8 mouse cellular contexts compared by ENCODE assay signal in the genomic region with DNA sequence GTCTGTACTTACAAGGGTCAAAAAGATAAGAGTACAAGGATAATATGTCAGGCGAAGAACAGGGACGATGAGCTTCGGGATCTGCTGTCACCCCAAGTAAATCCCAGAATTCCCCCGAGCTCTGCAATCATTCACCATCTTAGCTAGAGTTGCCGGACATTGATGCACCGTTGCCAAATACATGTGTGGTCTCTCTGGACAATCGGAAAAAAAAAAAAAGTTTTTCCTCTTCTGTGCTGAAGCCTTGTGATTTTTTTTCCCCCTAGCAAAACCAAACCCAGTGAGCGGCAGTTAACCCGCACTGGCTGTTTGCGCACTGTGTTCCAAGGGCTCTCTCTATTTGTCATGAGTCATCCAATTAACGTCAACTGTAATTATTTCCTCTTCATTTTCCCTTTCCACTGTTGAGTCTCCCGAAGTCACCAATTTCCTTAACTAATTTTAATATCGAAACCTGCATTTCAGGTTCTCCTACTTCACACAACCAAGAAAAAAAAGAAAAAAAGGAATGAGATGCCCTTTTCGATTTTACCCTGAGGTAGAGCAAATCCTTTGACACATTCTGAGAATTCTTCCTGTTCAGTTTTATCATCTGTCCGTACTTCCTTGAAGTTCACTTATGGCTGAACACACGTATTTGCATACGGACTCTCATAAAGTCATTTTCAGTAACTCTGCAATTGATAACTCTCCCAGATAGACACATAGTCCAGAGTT.
A peak's percentile ranks its signal among the peaks of the same experiment; 100 is the strongest.
DNase-seq lines count a peak whose midpoint lies in the region; ATAC-seq and TF ChIP-seq lines count a peak whose summit lies in the region.

No protein-coding gene starts in this region.

- H3K4me3 ChIP-seq in limb, embryonic 12.5 days (replicated peaks), result 0 out of 2 replicates have a peak overlapping the region, but pooled peaks have one; percentile 9
- no peak overlapping the region for H3K4me3 ChIP-seq in midbrain, postnatal 0 days (ENCODE audit: low read depth, low read length)

- H3K4me1 ChIP-seq in limb, embryonic 12.5 days (replicated peaks), result peaks cover 31% of the 10 kb centered on the region
- no peaks in the 10 kb centered on the region for H3K4me1 ChIP-seq in midbrain, postnatal 0 days (ENCODE audit: insufficient read depth, low read length)

- DNase-seq in cerebellum, adult 9-10 months, result peak; percentile 48
- no peak for DNase-seq in cerebellum, postnatal 14 days
- DNase-seq in urinary bladder, postnatal 14 days (ENCODE audit: low spot score), result peak; percentile 24
- DNase-seq in urinary bladder, postnatal 10 days (ENCODE audit: low spot score), result no peak
- peak; percentile 29 for DNase-seq in midbrain, postnatal 0 days (ENCODE audit: low spot score)
- DNase-seq in ovary, postnatal 14 days (ENCODE audit: low spot score), result no peak
- DNase-seq in layer of hippocampus, adult 9-10 months (ENCODE audit: low spot score), result no peak

- no peaks in the 10 kb centered on the region for H3K9me3 ChIP-seq in limb, embryonic 12.5 days
- no peaks in the 10 kb centered on the region for H3K9me3 ChIP-seq in midbrain, postnatal 0 days (ENCODE audit: low read length)

- no peaks in the 10 kb centered on the region for H3K36me3 ChIP-seq in limb, embryonic 12.5 days
- no peaks in the 10 kb centered on the region for H3K36me3 ChIP-seq in midbrain, postnatal 0 days (ENCODE audit: insufficient read depth, low read length)

- no peak overlapping the region for H3K9ac ChIP-seq in limb, embryonic 12.5 days (replicated peaks)
- H3K9ac ChIP-seq in midbrain, postnatal 0 days (replicated peaks; ENCODE audit: low read length, poor library complexity, severe bottlenecking), result no peak overlapping the region

- WGBS in limb, embryonic 12.5 days, result 52% methylated on average over 17 of the region's 17 CpGs
- WGBS in midbrain, postnatal 0 days, result 73% methylated on average over 17 of the region's 17 CpGs

- H3K27ac ChIP-seq in limb, embryonic 12.5 days, result no peak overlapping the region
- H3K27ac ChIP-seq in midbrain, postnatal 0 days (ENCODE audit: low read depth, low read length), result no peak overlapping the region

- ATAC-seq in limb, embryonic 12.5 days (ENCODE audit: insufficient number of reproducible peaks, insufficient read depth, low FRiP score, low TSS enrichment, low read depth), result no peak
- ATAC-seq in midbrain, postnatal 0 days (ENCODE audit: low FRiP score), result no peak

- no peaks in the 10 kb centered on the region for H3K27me3 ChIP-seq in limb, embryonic 12.5 days
- H3K27me3 ChIP-seq in midbrain, postnatal 0 days (ENCODE audit: insufficient read depth, low read length), result no peaks in the 10 kb centered on the region

- H3K4me2 ChIP-seq in limb, embryonic 12.5 days, result peak overlapping the region; percentile 44
- H3K4me2 ChIP-seq in midbrain, postnatal 0 days (ENCODE audit: low read depth, low read length, poor library complexity, severe bottlenecking), result peak overlapping the region; percentile 29

- TF ChIP-seq CTCF in midbrain, postnatal 0 days (IDR thresholded peaks at IDR 0.05), result no peak

Comparison
In these comparisons a context has a peak if more than half of its experiments do, and no peak if none do; other contexts are left out.
1. DNase-seq: peak in cerebellum, adult 9-10 months (single experiment), urinary bladder, postnatal 14 days (single experiment) and midbrain, postnatal 0 days (single experiment); none in cerebellum, postnatal 14 days (0 of 2), urinary bladder, postnatal 10 days (single experiment), ovary, postnatal 14 days (single experiment) and layer of hippocampus, adult 9-10 months (single experiment).